Mouse (Mus musculus): ENCODE data around the gene Pole2. TPM values are rescaled to one million over a fixed set of nuclear protein-coding genes. Genes with fewer than 3 reads are reported as not detected.

Pole2 gene
- under 1 TPM; 0.37 to 0.49 TPM for total RNA-seq (2021)
- long read RNA-seq, experiment 1: 0 reads
- long read RNA-seq, experiment 2: 0 reads

DNA sequence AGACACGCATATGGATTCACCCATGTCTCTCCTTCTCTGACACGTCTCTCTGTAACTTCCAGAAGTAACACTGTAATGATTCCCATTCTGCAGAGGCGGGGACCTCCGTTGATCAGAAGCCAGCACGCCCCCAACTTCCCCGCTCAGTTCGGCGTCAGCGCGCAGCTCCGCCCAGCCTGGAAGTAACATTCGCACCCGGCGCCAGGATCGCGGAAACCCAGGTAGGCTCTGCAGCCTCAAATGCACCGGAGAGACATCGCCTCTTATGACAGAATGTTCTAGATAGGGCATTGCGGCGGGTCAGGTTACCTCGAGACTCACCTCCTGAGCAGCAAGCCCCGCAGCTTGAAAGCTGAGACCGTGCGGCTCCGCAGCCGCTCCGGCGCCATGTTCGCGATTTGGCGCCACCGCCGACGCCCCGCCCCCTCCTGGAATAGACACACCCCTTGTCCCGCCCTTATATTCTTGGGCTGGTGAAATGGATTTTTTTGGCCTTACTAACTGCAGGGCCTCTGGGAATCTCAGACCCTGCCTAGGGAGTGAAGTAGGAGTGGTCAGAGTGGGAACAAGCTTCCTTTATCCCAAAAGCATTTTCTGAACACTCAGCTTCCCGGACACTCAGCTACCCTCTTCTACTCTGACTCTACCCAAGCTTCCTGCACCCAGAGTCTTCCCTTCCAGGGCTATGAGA, at the start of gene Pole2:
Gene Pole2, minus strand, starts transcription at position 420 of the 691 bp plus-strand sequence.
- peak; percentile 91 to 96 for DNase-seq

GRCm38 (mm10) chr12:69268956-69269355, 41.0 kb upstream of the Pole2 start:
- no peak for DNase-seq

DNA sequence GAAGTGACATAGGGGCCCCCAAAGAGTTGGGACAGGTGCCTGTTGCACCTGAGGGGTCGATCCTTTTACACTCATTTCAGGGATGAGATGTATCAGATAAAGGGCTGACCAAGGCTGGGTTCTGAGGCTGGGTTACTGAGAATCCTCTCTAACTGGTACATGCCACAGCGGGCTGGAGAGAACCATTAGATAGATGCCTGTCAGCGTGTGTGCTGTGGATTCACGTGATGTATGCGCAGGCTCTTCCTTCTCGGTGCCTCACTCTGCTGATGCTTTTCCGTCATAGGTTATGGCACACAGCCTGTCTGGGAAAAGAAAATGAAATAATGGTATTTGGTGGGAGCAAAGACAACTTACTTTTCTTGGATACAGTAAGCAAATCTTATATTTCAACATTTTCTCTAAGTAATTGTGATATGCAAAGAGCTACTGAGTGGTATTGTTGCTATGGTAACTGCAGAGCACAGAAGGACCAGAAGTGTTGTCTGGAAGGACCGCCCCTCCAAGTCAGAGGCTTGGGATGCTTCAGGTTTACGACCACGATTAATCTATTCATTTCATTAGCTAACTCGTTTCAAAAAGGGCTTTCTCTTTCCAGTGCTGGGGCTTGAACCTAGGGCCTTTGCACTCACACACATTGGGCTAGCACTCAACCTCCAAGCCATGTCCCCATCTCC, 40.1 kb upstream of the Pole2 start:
- no peak for DNase-seq

DNA sequence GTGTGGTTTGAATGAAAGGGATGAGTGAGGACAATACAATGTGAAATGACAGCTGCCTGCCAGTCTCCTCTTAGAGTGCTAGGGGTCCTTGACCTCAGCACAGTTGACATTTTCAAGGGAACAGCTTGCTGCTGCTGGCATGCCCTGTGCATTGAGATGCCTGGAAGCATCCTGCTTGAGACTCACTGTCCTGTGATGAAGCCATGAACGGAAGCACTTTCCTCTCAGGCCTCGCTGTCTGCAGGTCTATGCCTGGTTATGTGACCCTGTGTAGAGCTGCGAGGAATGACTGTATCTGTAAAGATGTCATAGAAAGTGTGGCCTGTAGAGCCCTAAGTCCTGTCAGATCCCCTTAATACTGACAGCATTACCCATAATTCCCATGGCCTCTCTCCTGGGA, 37.0 kb upstream of the Pole2 start:
- no peak for DNase-seq

DNA sequence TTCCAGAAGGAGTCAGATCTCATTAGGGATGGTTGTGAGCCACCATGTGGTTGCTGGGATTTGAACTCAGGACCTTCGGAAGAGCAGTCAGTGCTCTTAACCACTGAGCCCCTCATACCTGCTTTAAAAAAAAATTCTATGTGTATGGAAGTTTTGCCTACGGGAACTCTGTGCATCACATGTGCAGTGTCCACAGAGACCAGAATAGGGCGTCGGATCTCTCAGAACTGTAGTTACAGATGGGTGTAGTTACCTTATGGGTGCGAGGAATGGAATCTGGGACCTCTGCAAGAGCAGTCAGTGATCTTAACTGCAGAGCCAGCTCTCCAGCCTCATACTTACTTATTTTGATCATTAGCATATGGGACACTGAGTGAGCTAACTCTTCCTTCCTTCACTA, 34.3 kb upstream of the Pole2 start:
- no peak for DNase-seq

GRCm38 (mm10) chr12:69257836-69258235, 29.8 kb upstream of the Pole2 start:
- no peak for DNase-seq

DNA sequence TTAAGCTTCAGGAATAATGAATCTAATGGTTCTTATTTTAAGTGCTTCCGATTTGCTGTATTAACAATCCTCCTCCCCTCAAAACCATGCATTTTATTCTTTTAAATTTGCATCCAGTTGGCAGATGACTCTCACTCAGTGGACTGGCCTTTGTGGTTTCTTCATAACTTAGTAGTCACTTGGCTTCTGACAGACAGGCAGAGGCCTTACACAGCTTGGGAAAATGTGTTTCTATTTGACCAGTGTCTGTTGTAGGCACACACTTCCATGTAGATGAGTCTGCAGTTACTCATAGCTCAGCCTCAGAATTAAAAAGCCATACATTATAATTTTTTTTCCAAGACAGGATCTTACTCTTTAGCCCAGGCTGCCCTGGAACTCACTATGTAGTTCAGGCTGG, 25.8 kb upstream of the Pole2 start:
- DNase-seq: no peak

- no peak for DNase-seq
Measured at GRCm38 (mm10) chr12:69250756-69251155, 22.8 kb upstream of the Pole2 start.

DNA sequence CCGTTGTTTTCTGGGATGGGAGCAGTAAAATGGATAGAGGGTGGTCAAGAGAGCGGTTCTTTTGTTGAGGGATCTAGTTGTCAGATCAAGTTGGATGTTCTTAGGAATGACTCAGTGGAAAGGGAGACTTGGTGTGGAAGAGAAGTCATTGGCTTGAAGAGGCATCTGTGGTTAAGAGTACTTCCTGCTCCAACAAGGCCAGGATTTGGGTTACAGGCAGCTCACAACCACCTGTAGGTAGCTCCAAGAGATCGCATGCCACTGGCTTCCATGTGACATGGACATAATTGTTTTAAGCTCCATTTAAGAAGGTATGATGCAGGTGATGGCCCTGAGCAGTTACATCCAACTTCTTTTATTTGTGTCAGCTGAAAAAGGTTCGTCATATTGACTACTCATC, 21.8 kb upstream of the Pole2 start:
- DNase-seq: no peak

DNA sequence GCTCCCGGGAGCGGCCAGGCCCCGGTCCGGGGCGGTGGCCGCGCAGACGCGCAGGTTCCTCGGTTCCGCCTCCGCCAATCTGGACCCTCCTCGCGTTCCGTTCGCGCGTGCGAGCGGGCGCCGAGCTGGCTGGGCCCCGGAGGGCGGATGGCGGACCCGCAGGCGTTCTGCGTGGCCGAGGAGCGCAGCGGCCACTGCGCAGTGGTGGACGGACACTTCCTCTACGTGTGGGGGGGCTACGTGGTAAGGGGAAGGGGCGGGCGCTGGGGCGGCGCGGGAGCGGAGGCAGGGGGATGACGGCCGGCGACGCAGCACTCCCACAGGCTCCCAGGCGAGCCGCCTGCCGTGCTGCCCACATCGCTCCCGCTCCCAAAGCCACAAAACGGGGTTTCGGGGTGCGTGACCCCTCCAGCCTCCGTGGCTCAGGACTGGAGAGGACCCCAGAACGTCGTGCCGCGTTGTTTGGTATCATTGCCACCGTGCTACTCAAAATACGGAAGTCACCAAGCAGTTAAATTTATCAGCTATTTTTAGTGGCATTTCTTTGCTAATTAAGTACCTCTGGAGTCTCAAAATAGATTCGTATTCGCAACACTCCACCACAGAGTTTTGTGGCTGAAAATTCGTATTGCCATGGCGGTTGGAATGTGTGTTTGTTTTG, 13.9 kb upstream of the Pole2 start:
- DNase-seq: peak; percentile 78 to 85

DNA sequence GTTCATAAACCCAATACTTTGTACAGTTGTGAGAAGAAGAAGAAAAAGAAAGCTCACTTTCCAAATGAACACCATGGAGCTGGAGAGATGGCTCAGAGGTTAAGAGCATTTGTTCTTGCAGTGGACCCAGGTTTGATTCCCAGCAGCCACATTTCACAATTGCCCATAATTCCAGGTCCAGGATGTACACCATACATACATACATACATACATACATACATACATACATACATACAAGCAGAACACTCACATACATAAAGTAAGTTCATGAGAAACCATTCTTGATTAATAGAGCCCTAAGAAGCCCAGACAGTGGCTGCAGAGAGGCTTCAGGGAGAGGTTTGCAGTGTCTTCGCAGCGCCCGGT, 13.4 kb upstream of the Pole2 start:
- no peak for DNase-seq

DNA sequence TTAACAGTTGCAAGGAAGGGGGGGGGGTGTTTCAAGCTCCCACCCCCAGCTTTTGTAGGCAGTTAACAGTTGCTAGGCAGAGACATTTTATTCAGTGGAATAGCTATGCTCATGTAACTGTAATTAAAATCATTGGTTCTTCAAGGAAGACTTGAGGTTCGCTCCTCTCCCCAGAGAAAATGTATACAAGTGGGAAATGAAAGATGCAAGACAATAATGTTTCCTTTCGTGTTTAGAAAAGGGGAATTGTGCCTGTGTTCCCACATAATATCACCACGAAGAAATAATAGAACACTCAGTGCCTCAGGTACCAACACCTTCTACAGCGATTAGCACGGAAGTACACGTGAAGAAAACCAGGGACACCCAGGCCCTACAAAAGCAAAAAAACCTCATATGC, 12.9 kb upstream of the Pole2 start, which contains the start of gene Klhdc1:
Gene Klhdc1, plus strand, starts transcription at position 301 of the 400 bp plus-strand sequence.
- no peak for DNase-seq

DNA sequence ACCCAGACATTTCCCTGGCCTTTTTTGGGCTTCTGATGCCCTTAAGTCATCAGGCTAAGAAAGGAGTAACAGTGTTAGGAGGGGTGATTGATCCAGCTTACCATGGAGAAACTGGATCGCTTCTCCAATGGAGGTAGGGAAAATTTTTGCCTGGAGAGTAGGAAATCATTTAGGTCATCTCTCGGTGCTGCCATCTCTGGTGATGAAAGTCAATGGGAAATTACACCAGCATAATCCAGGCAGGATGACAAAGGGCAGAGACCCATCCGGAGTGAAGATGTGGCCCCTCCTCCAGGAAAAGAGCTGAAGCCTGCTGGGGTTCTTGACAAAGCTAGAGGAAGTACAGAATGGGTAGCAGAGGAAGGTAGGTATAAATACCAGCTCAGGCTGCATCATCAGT, 10.3 kb upstream of the Pole2 start:
- no peak for DNase-seq

DNA sequence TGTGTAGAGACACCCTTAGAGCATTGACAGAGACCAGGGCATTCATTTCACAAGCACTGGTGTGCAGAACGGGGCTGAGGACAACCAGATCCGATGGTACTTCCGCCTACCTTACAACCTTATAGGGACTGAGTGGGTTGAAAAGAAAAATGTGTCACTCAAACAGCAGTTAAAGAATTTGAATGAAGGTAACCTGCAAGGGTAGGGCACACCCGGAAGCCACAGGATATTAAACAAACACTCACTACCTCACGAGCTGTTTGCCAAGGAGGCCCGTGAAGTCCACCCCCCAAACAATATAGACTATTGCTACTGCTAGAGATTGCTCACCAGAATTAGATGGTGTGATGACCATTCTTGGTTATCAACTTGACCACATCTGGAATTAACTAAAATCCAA, 7.8 kb upstream of the Pole2 start:
- DNase-seq: no peak

DNA sequence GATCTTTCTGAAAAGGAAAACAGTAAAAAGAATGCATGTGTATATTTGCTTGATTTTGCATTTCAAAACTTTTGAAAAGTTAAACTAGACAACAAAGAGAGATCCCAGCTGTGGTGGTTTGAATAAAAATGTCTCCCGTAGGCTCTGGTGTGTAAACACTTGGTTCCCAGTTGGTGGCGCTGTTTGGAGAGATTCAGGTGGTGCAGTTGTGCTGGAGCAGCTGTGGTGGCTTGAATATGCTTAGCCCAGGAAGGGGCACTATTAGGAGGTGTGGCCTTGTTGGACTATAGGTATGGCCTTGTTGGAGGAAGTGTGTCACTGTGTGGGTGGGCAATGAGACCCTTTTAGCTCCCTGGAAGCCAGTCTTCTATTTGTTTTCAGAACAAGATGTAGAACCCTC, 1.3 kb upstream of the Pole2 start:
- DNase-seq: peak in 1 of 2 experiments; percentile 10

- no peak for DNase-seq
Measured at GRCm38 (mm10) chr12:69220613-69221277, 7.2 kb downstream of the Pole2 start.

GRCm38 (mm10) chr12:69216587-69216986, 11.4 kb downstream of the Pole2 start:
- DNase-seq: no peak

- DNase-seq: peak; percentile 73 to 86
Measured at GRCm38 (mm10) chr12:69215000-69215785, 12.8 kb downstream of the Pole2 start.

DNA sequence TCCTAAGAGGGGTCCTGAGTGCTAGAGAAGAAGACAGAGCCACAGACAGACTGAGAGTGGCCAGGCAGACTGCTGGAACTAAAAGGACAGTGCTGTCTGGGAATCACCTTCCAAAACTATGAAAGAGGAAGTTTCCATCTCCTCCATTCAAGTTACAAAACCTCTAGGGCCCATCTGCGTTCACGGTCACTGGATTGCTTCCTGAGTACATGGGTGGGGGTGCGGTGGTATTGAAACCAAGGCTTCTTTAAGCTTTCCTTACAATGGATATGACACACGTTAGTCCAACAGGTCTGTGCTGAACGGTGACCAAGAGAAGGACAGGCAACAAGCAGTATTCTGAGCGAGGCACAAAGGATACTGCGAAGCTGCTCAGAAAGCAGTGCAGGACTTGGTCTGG, 13.6 kb downstream of the Pole2 start:
- DNase-seq: no peak

GRCm38 (mm10) chr12:69213186-69213777, 14.7 kb downstream of the Pole2 start:
- no peak for DNase-seq

DNA sequence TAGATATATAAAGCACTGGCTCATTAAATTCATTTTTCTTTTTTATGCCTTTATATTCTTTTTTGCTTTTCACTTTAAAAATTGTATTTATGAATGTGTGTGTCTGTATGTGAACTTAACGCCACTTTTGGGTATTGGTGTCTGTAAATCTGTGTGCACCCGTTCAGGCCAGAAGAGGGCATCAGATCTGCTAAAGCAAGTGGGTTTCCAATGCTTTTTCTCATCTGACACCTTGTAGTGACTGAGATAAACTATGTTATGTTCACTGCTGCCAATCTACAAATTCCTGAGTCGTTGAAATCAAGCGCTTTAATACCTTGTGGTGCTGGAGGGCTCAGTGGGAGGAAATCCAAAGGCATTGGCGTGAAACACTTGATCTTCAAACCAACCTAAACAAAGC, 16.9 kb downstream of the Pole2 start:
- DNase-seq: peak in 1 of 2 experiments; percentile 31

All from heart, adult 18-20 months (tissue).